Mouse (Mus musculus): ENCODE results near the gene Nol11. TPM values are rescaled to one million over a fixed set of nuclear protein-coding genes. Genes with fewer than 3 reads are reported as not detected.

Gene Nol11
- polyA plus RNA-seq (2012; rRNA removed): 18.4 and 20.6 TPM in 2 replicates

DNA sequence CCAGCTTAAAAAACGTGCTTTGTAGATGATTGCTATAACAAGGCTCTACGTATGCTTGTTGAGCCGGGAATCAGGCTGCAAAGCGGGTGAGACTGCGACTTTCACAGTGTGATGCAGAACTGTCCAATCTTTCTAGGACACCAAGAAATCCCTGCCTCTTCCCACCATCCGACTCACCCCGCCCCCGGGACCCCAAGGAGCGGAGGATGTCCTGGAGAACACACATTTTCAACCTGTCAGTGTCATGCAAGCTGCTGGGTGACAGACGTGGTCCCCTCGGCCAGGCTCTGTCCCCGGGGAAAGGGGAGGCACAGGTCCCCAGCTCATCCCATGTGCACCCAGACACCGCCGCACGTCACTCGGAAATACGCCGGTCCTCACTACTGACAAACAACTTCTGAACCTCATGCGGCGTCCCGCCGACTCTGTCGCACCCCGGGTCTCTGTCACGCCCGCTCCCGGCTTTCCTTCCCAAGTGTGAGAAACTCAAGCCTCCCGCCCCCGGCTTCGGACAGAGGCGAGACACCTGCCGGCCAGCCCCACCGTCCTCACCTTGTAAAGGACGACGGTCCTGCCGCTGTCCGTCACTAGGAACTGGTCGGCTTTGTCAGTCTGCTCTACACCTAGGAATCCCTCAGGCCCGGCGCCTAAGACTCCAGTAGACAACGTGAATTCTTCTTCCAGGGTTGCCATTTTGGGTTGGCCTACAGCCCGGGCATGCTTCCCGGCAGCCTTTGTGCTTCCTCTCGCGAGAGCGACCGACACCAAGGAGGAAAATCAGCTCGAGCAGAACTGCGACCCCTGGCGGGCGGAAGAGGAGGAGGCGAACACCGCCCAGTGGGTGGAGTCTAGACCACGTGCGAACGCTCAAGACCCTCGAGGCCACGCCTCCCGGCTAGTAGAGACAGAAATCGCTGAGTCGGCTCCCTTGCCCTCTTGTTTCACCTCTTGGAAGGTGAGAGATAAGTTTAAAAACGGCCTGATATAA, at the start of gene Nol11:
TSS of gene Nol11 (minus strand) at position 817 of the 988 bp plus-strand sequence.
- DNase-seq (ENCODE audit: extremely low spot score in 1 of 2, low spot score in 1 of 2): peak; percentile 97 to 99

- no peak for DNase-seq (ENCODE audit: extremely low spot score in 1 of 2, low spot score in 1 of 2)
These were observed 49.3 kb upstream of the Nol11 start for GRCm38 (mm10) chr11:107238506-107238905.

- no peak for DNase-seq (ENCODE audit: extremely low spot score in 1 of 2, low spot score in 1 of 2)
These were observed 48.4 kb upstream of the Nol11 start for GRCm38 (mm10) chr11:107237532-107237931.

DNA sequence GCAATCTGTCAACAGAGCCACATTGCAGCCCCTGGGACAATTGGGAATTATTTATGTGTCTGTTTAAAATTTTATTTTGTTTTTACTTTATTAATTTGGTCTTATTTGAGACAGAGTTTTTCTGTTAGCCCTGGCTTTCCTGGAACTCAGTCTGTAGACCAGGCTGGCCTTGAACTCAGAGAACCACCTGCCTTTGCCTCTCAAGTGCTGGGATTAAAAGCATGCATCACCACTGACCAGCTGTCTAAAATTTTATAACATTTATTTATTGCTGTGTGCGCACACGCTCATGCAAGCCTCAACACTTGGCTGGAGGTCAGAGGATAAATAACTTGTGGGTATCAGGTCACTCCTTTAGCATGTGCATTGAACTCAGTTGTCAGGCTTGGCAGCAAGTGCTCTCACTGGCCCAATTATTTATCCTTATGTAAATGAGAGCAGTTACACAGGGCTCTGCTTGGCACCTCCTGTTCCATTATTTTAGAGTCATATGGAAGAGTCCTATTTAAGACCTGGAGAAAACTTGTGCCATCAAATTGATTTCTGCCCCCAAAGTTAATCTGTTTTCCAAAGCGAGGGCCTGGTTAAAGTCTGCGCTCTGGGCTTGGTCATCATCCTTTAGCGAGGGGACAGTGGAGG, 44.2 kb upstream of the Nol11 start:
- no peak for DNase-seq (ENCODE audit: extremely low spot score in 1 of 2, low spot score in 1 of 2)

GRCm38 (mm10) chr11:107230128-107230527, 40.9 kb upstream of the Nol11 start:
- no peak for DNase-seq (ENCODE audit: extremely low spot score in 1 of 2, low spot score in 1 of 2)

GRCm38 (mm10) chr11:107226431-107226830, 37.2 kb upstream of the Nol11 start:
- no peak for DNase-seq (ENCODE audit: extremely low spot score in 1 of 2, low spot score in 1 of 2)

GRCm38 (mm10) chr11:107226013-107226412, 36.8 kb upstream of the Nol11 start:
- DNase-seq (ENCODE audit: extremely low spot score in 1 of 2, low spot score in 1 of 2): no peak

- DNase-seq (ENCODE audit: extremely low spot score in 1 of 2, low spot score in 1 of 2): no peak
These were observed 36.1 kb upstream of the Nol11 start for GRCm38 (mm10) chr11:107225301-107225700.

DNA sequence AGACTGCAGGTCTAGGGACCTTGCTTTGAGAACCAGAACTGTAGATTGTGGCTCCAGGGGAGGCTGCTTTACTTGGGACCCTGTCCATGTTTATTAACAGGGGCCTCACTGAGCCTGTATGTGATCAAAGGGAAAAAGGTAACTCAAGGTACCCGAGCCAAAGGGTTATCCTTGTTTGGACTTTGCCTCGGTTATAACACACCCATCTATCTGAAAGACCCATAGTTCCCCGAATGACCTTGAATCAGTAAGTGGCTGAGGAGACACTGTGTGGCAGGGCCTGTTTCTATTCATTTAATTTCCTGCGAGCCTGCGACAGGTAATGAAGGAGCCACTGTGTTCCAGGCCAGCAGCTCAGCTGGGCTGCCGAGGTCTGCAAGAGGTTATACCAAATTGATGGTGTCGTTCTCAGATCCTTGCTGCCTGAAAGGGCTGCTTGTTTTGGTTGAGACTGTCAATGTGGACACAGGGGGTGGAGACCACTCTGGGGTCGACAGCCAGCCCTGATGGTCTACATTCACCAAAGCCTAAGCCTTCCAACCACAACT, 34.6 kb upstream of the Nol11 start:
- DNase-seq (ENCODE audit: extremely low spot score in 1 of 2, low spot score in 1 of 2): no peak

GRCm38 (mm10) chr11:107223169-107223561, 34.0 kb upstream of the Nol11 start:
- no peak for DNase-seq (ENCODE audit: extremely low spot score in 1 of 2, low spot score in 1 of 2)

DNA sequence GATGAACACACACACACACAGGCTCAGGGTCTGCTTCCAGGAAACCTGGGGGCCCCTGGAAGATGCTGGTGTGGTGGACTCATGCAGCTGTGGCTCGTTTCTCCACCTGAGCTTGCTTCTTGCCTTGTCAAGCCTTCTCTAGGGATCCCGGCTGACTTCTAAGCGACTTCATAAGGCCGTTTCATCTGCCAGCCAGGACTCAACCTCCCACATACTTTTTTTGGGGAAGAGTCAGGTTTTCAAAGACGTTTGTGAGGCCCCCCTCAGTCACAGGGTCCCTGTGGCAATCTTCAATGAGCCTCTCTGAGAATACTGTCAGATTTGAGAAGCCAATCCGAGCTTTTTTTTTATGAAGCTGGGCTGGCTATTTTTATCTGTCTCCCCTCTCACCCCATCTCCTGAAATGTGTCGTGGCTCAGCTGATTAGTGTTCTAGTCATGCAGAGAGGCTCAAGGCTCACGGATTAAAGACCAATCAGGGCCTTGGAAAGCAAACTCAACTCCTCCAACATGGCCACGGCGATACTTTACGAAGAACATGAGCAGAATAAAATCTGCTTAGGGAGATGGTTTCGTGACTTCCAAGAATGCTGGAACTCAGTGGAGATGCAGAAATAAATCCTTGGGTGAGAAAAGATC, 33.5 kb upstream of the Nol11 start:
- no peak for DNase-seq (ENCODE audit: extremely low spot score in 1 of 2, low spot score in 1 of 2)

GRCm38 (mm10) chr11:107215111-107215510, 25.9 kb upstream of the Nol11 start:
- DNase-seq (ENCODE audit: extremely low spot score in 1 of 2, low spot score in 1 of 2): no peak

DNA sequence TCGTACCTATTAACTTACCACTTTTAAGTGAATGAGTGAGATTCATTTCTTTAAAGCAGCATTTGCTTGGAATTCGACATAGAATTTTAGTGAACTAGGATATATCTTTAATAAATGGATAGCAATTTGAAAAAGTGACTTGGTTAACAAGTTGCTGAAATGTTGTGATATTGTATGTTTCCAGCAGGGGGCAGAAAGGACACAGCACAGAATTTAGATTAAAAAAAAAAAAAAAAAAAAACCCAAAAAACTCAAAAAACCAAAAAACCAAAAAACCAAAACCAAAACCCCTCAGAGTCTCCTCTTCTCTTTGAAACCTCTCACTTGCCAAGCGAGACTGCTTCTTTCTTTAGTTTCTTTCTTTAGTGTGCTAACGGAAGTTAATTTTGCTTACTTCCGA, 24.6 kb upstream of the Nol11 start:
- DNase-seq (ENCODE audit: extremely low spot score in 1 of 2, low spot score in 1 of 2): peak in 1 of 2 experiments; percentile 62

GRCm38 (mm10) chr11:107209818-107210217, 20.6 kb upstream of the Nol11 start:
- DNase-seq (ENCODE audit: extremely low spot score in 1 of 2, low spot score in 1 of 2): no peak

GRCm38 (mm10) chr11:107201773-107202172, 12.6 kb upstream of the Nol11 start:
- no peak for DNase-seq (ENCODE audit: extremely low spot score in 1 of 2, low spot score in 1 of 2)

- DNase-seq (ENCODE audit: extremely low spot score in 1 of 2, low spot score in 1 of 2): no peak
These were observed 10.1 kb upstream of the Nol11 start for GRCm38 (mm10) chr11:107199281-107199680.

DNA sequence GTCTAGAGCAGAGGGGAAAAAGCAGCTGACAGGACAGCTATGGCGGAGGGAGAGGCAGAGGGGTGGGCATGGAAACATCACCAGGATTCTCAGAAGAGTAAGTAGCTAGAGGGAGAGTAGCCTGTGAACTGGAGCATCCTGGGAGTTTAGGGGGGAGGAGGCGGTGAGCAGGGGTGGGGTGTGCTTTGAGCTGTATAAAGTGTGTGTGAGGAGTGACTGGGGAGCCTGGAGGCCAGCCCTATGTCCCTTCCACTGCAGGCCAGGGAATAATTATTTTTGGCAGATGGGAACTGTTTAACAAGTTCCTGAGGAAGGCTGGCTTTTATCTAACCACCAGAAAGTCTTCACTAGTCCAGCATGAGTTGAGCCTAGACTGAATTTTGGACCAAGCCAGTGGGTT, 6.2 kb upstream of the Nol11 start:
- DNase-seq (ENCODE audit: extremely low spot score in 1 of 2, low spot score in 1 of 2): no peak

DNA sequence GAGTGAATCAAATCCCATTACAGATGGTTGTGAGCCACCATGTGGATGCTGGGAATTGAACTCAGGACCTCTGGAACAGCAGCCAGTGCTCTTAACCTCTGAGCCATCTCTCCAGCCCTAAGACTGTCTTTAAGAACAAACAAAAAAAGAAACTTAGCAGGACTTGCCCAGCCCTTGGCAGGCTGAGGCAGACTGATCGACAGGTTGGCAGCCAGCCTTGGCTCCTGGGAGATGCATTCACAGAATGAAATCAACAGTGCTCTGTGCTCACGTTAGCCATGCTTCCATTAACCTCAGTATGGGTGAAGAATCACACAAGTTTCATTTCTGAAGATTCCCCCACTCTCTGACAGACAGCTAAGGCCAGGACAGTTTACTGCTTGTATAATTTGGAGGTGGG, 1.2 kb upstream of the Nol11 start:
- no peak for DNase-seq (ENCODE audit: extremely low spot score in 1 of 2, low spot score in 1 of 2)

- DNase-seq (ENCODE audit: extremely low spot score in 1 of 2, low spot score in 1 of 2): no peak
These were observed 5.4 kb downstream of the Nol11 start for GRCm38 (mm10) chr11:107183777-107184176.

GRCm38 (mm10) chr11:107161215-107161614, 28.0 kb downstream of the Nol11 start:
- no peak for DNase-seq (ENCODE audit: extremely low spot score in 1 of 2, low spot score in 1 of 2)

DNA sequence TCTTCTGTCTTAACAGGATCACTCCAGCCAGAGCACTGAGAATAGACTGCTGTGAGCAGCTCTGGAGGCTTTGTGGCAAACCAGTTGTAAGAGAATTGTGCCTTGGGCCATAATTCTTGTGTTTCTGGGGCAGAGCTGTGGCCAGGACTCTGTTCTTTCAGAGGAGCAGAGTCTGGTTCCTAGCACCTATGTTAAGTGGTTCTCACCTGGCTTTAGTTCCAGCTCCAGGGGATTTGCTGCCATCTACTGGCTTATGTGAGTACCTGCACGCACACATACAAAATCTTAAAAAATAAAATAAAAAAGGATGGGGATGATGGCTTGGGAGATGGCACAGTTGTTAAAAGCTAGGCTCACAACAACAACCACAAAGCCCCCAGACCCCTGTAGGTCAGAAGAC, 30.1 kb downstream of the Nol11 start:
- DNase-seq (ENCODE audit: extremely low spot score in 1 of 2, low spot score in 1 of 2): peak in 1 of 2 experiments; percentile 3

All from frontal cortex, adult 2 months (tissue).